Mouse (Mus musculus) heart, postnatal 4 days (tissue): Measurements from ENCODE around the gene Gmppa. TPM values are rescaled to one million over a fixed set of nuclear protein-coding genes. Genes with fewer than 3 reads are reported as not detected.

Experiments used
- DNase-seq: peaks from one replicate; pipeline ENCODE4 v3.0.0; 2021
- total RNA-seq, 2 experiments: library from RNA; stranded (reverse); gene quantifications; 2 replicates each; pipeline ENCODE4 v1.2.3; 2021

Gene Gmppa
- total RNA-seq: 10 to 100 TPM; 41.1 to 41.4 TPM

- peak; percentile 81 for DNase-seq
Observed at GRCm38 (mm10) chr1:75435475-75436328, at the start of gene Gmppa. Gmppa (plus strand) TSS chr1:75435930.

- no peak for DNase-seq
Observed at GRCm38 (mm10) chr1:75386149-75386548, 49.6 kb upstream of the Gmppa start.

- peak; percentile 42 for DNase-seq
Observed at GRCm38 (mm10) chr1:75387469-75387928, 48.2 kb upstream of the Gmppa start.

GRCm38 (mm10) chr1:75387929-75388897, 47.5 kb upstream of the Gmppa start:
- no peak for DNase-seq

- DNase-seq: no peak
Observed at GRCm38 (mm10) chr1:75388898-75389515, 46.7 kb upstream of the Gmppa start.

- DNase-seq: peak; percentile 92
Observed at GRCm38 (mm10) chr1:75393139-75393538, 42.6 kb upstream of the Gmppa start.

GRCm38 (mm10) chr1:75393846-75394245, 41.9 kb upstream of the Gmppa start:
- DNase-seq: no peak

GRCm38 (mm10) chr1:75398761-75399402, 36.8 kb upstream of the Gmppa start:
- DNase-seq: peak; percentile 89

- DNase-seq: peak; percentile 91
Observed at GRCm38 (mm10) chr1:75399755-75400492, 35.8 kb upstream of the Gmppa start.

GRCm38 (mm10) chr1:75400493-75401115, 35.1 kb upstream of the Gmppa start:
- no peak for DNase-seq

GRCm38 (mm10) chr1:75405547-75405946, 30.2 kb upstream of the Gmppa start:
- DNase-seq: no peak

GRCm38 (mm10) chr1:75406173-75406572, 29.6 kb upstream of the Gmppa start:
- no peak for DNase-seq

GRCm38 (mm10) chr1:75407056-75407455, 28.7 kb upstream of the Gmppa start:
- no peak for DNase-seq

GRCm38 (mm10) chr1:75408210-75408609, 27.5 kb upstream of the Gmppa start:
- DNase-seq: no peak

GRCm38 (mm10) chr1:75409950-75410349, 25.8 kb upstream of the Gmppa start:
- DNase-seq: no peak

GRCm38 (mm10) chr1:75412196-75412595, 23.5 kb upstream of the Gmppa start:
- no peak for DNase-seq

GRCm38 (mm10) chr1:75413749-75414148, 22.0 kb upstream of the Gmppa start:
- DNase-seq: peak; percentile 73

GRCm38 (mm10) chr1:75421794-75422193, 13.9 kb upstream of the Gmppa start:
- no peak for DNase-seq

GRCm38 (mm10) chr1:75422216-75422822, 13.4 kb upstream of the Gmppa start:
- no peak for DNase-seq

- peak; percentile 53 for DNase-seq
Observed at GRCm38 (mm10) chr1:75422823-75423471, 12.8 kb upstream of the Gmppa start.
